Mouse (Mus musculus): ENCODE results near the gene Tnfrsf19. TPM values are rescaled to one million over a fixed set of nuclear protein-coding genes. Genes with fewer than 3 reads are reported as not detected.

The Tnfrsf19 gene
- polyA plus RNA-seq, 1 experiment from 2014 or later = 57.2 TPM

DNA sequence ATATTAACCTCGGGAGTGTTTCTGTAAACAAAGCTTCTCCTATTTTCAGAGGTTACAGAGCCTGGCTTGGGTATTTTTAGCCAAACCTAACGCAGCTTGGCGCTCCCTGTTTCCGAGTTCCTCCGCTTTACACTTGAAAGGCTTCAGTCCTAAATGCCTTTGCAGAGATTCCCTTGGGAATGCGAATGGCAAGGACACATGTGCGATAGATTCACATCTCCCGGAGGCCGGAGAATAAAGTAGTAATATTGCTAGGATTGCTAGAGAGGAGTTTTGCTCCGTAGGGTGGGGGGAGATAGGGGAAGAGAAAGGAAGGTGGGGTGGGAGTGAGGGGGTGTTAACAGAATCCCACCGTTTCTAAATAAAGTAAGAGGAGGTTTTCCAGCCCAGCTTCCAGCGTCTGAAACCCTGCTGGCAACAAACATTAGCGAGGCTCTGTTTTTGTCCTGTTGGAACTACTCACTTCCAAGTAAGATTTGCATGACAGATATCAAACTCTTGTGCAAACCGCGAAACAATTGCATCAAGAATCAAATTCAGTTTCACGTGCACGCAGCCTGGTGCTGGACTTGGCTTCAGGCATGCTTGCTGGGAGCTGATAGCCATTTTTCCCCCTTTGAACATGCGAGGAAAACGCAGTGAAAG is 722 bp downstream of the Tnfrsf19 start:
- peak overlapping the region; percentile 81 for H3K4me2 ChIP-seq (replicated peaks)
- under 1% methylated on average over 19 of the region's 19 CpGs for WGBS
- peak overlapping the region; percentile 52 for H3K9ac ChIP-seq
- ATAC-seq (ENCODE audit: low FRiP score) = no peak; the same call in 1 of the 2 replicates
- no peaks in the 10 kb centered on the region for H3K36me3 ChIP-seq
- H3K9me3 ChIP-seq (replicated peaks) = no peaks in the 10 kb centered on the region
- H3K27ac ChIP-seq = peak overlapping the region; percentile 75
- peaks cover 29% of the 10 kb centered on the region for H3K4me1 ChIP-seq
- peaks cover 5% of the 10 kb centered on the region; the same call in 1 of the 2 replicates for H3K27me3 ChIP-seq
- peak overlapping the region; percentile 44 for H3K4me3 ChIP-seq

GRCm38 (mm10) chr14:61044316-61044715 is 2.0 kb downstream of the Tnfrsf19 start:
- Histone ChIP-seq H3K4me3 (peak overlapping the region; percentile 44), H3K36me3 (no peaks in the 10 kb centered on the region), H3K9ac (0 out of 2 replicates have a peak overlapping the region, but pooled peaks have one; percentile 41), H3K4me1 (peaks cover 29% of the 10 kb centered on the region), H3K9me3 (replicated peaks) (no peaks in the 10 kb centered on the region), H3K4me2 (replicated peaks) (peak overlapping the region; percentile 81), H3K27me3 (peaks cover 9% of the 10 kb centered on the region; the same call in 1 of the 2 replicates), H3K27ac (peak overlapping the region; percentile 12; the same call in 1 of the 2 replicates)
- ATAC-seq (ENCODE audit: low FRiP score) = no peak
- WGBS = 13% methylated on average over 2 of the region's 2 CpGs

- 6% methylated on average over 8 of the region's 8 CpGs for WGBS
These were observed 2.6 kb downstream of the Tnfrsf19 start for GRCm38 (mm10) chr14:61043511-61044310.

DNA sequence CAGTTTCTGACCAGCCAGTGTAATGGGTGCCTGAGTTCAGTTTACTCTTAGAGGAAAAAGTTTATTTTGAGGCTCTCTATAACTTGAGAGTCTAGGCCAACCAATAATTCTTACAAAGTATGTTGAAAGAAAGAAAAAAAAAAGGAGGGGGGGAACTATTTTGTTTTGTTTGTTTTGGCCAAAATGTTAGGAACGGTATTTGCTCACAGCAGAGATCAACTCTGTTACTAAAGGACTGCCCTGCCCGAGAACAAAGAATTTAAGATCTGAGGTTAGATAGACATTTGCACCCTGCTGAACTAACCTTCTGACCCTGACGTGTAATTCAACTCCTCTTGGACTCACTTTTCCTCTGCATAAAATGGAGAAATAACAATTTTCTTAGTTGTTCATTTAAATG is 4.0 kb downstream of the Tnfrsf19 start:
- Histone ChIP-seq H3K9ac (no peak overlapping the region), H3K36me3 (no peaks in the 10 kb centered on the region), H3K4me3 (no peak overlapping the region), H3K27ac (no peak overlapping the region), H3K27me3 (peaks cover 13% of the 10 kb centered on the region; the same call in 1 of the 2 replicates), H3K4me1 (peaks cover 40% of the 10 kb centered on the region), H3K4me2 (replicated peaks) (no peak overlapping the region), H3K9me3 (replicated peaks) (no peaks in the 10 kb centered on the region)
- WGBS = 21% methylated on average over 3 of the region's 3 CpGs
- no peak for ATAC-seq (ENCODE audit: low FRiP score)

More at GRCm38 (mm10) chr14:61043511-61044310, 2.6 kb downstream of the Tnfrsf19 start:
- Histone ChIP-seq H3K27me3 (peaks cover 9% of the 10 kb centered on the region; the same call in 1 of the 2 replicates), H3K4me2 (replicated peaks) (peak overlapping the region; percentile 81), H3K9me3 (replicated peaks) (no peaks in the 10 kb centered on the region), H3K9ac (peak overlapping the region; percentile 41), H3K36me3 (no peaks in the 10 kb centered on the region), H3K4me3 (peak overlapping the region; percentile 24), H3K4me1 (peaks cover 29% of the 10 kb centered on the region), H3K27ac (peak overlapping the region; percentile 12)
- no peak for ATAC-seq (ENCODE audit: low FRiP score)

DNA sequence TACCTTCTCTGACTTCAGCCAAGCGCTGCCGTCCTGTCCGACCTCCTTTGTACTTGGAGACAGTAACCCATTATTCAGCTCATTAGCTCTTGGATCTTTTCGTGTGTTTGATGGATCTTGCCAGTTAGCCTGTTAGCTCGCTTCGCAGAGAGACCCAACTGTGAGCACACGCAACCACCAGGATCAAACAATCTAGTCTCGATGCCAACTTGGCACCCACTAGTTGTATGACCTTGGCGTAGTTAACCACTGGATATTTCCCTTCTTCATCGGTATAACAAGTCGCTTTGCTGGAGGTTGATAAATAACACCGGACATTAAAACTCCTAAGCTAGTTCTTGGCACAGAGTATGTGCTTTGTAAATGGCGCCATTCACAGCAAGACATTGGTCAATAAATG is 6.1 kb downstream of the Tnfrsf19 start:
- Histone ChIP-seq H3K4me2 (replicated peaks) (no peak overlapping the region), H3K4me3 (no peak overlapping the region), H3K27me3 (peaks cover 15% of the 10 kb centered on the region; the same call in 1 of the 2 replicates), H3K9ac (no peak overlapping the region), H3K9me3 (replicated peaks) (no peaks in the 10 kb centered on the region), H3K36me3 (no peaks in the 10 kb centered on the region), H3K27ac (no peak overlapping the region), H3K4me1 (peaks cover 33% of the 10 kb centered on the region)
- 71% methylated on average over 13 of the region's 13 CpGs for WGBS
- no peak for ATAC-seq (ENCODE audit: low FRiP score)

DNA sequence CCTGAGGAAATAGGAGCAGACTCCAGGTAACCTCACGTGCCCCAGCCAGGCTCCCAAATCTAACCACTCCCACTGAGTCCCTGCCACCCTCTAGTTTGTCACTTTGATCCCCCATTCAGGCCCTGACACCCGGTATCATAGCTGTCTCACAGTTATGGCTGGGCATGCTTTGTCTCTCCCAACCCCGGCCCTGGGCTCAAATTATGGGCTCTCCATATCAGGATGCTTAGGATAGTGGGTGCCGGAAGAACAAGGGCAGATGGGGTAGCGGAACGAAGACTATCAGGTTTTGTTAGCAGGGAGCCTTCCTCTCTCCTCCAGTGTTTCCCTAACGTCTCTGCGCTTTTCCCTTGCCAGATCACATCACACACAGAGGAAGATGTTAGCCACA is 8.2 kb downstream of the Tnfrsf19 start:
- ATAC-seq (ENCODE audit: low FRiP score) = no peak; the same call in 1 of the 2 replicates
- no peaks in the 10 kb centered on the region for H3K9me3 ChIP-seq (replicated peaks)
- 23% methylated on average over 8 of the region's 8 CpGs for WGBS
- peak overlapping the region; percentile 69 for H3K9ac ChIP-seq
- no peaks in the 10 kb centered on the region for H3K36me3 ChIP-seq
- peak overlapping the region; percentile 66 for H3K4me3 ChIP-seq
- H3K4me2 ChIP-seq (replicated peaks) = peak overlapping the region; percentile 98
- H3K4me1 ChIP-seq = peaks cover 15% of the 10 kb centered on the region
- H3K27me3 ChIP-seq = peaks cover 10% of the 10 kb centered on the region; the same call in 1 of the 2 replicates
- no peak overlapping the region; the same call in 1 of the 2 replicates for H3K27ac ChIP-seq

- ATAC-seq (ENCODE audit: low FRiP score) = peak; percentile 96
- Histone ChIP-seq H3K9ac (peak overlapping the region; percentile 69), H3K4me3 (peak overlapping the region; percentile 66), H3K36me3 (no peaks in the 10 kb centered on the region), H3K4me2 (replicated peaks) (peak overlapping the region; percentile 98), H3K27me3 (peaks cover 10% of the 10 kb centered on the region; the same call in 1 of the 2 replicates), H3K4me1 (peaks cover 15% of the 10 kb centered on the region), H3K9me3 (replicated peaks) (no peaks in the 10 kb centered on the region), H3K27ac (peak overlapping the region; percentile 48)
- under 1% methylated on average over 40 of the region's 40 CpGs for whole genome bisulfite sequencing
These were observed 8.8 kb downstream of the Tnfrsf19 start for GRCm38 (mm10) chr14:61037321-61038081.

- no peak overlapping the region for H3K4me2 ChIP-seq (replicated peaks)
- no peaks in the 10 kb centered on the region for H3K36me3 ChIP-seq
- WGBS = 93% methylated on average over 6 of the region's 6 CpGs
- no peaks in the 10 kb centered on the region for H3K9me3 ChIP-seq (replicated peaks)
- no peaks in the 10 kb centered on the region for H3K4me1 ChIP-seq
- H3K27me3 ChIP-seq = no peaks in the 10 kb centered on the region
- no peak overlapping the region for H3K27ac ChIP-seq
- no peak for ATAC-seq (ENCODE audit: low FRiP score)
- H3K9ac ChIP-seq = no peak overlapping the region
- H3K4me3 ChIP-seq = no peak overlapping the region
These were observed 15.9 kb downstream of the Tnfrsf19 start for GRCm38 (mm10) chr14:61030366-61030765.

- H3K9ac ChIP-seq = no peak overlapping the region
- H3K9me3 ChIP-seq (replicated peaks) = no peaks in the 10 kb centered on the region
- no peaks in the 10 kb centered on the region for H3K27me3 ChIP-seq
- peaks cover 5% of the 10 kb centered on the region for H3K4me1 ChIP-seq
- WGBS = 81% methylated on average over 7 of the region's 7 CpGs
- no peak for ATAC-seq (ENCODE audit: low FRiP score)
- H3K36me3 ChIP-seq = peaks cover 3% of the 10 kb centered on the region; the same call in 1 of the 2 replicates
- no peak overlapping the region for H3K4me3 ChIP-seq
- no peak overlapping the region for H3K27ac ChIP-seq
- no peak overlapping the region for H3K4me2 ChIP-seq (replicated peaks)
These were observed 22.3 kb downstream of the Tnfrsf19 start for GRCm38 (mm10) chr14:61024006-61024405.

- 57% methylated on average over 1 of the region's 1 CpGs for WGBS
- H3K36me3 ChIP-seq = peaks cover 3% of the 10 kb centered on the region; the same call in 1 of the 2 replicates
- H3K9ac ChIP-seq = no peak overlapping the region
These were observed 23.9 kb downstream of the Tnfrsf19 start for GRCm38 (mm10) chr14:61022383-61022782.

DNA sequence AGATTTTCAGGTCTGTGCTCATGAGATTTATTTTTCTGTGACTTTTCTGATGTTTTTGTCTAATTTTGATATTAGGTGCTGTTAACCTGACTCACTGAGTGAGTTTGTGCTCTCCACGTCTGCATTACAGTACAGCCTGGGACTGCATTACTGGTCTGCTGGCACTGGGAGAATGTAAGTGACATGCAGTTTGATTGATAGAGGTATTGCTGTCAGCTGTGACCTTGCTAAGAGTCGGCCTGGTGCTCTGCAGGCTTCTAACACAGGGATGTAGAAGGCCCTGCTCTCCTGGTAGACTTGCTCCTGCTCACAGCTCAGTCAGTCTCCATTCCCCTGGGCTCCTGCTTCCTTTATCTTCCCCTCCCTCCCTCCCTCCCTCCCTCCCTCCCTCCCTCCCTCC is 25.3 kb downstream of the Tnfrsf19 start:
- Histone ChIP-seq H3K4me1 (peaks cover 9% of the 10 kb centered on the region), H3K9me3 (replicated peaks) (no peaks in the 10 kb centered on the region), H3K4me2 (replicated peaks) (no peak overlapping the region), H3K27ac (no peak overlapping the region), H3K36me3 (peaks cover 3% of the 10 kb centered on the region; the same call in 1 of the 2 replicates), H3K4me3 (no peak overlapping the region), H3K9ac (no peak overlapping the region), H3K27me3 (peaks cover 3% of the 10 kb centered on the region; the same call in 1 of the 2 replicates)
- no peak for ATAC-seq (ENCODE audit: low FRiP score)
- WGBS = 71% methylated on average over 2 of the region's 2 CpGs

More at GRCm38 (mm10) chr14:61022383-61022782, 23.9 kb downstream of the Tnfrsf19 start:
- no peaks in the 10 kb centered on the region for H3K27me3 ChIP-seq
- H3K4me2 ChIP-seq (replicated peaks) = no peak overlapping the region
- H3K4me1 ChIP-seq = peaks cover 9% of the 10 kb centered on the region
- H3K27ac ChIP-seq = no peak overlapping the region
- no peak for ATAC-seq (ENCODE audit: low FRiP score)
- H3K4me3 ChIP-seq = no peak overlapping the region
- no peaks in the 10 kb centered on the region for H3K9me3 ChIP-seq (replicated peaks)
